Mouse (Mus musculus): Measurements from ENCODE around the gene Gpr150. TPM values are rescaled to one million over a fixed set of nuclear protein-coding genes. Genes with fewer than 3 reads are reported as not detected.

The Gpr150 gene
- polyA plus RNA-seq, 1 experiment from 2014 or later: 0.12 TPM

GRCm38 (mm10) chr13:76018844-76019400, 37.9 kb downstream of the Gpr150 start:
- Histone ChIP-seq H3K27me3 (ENCODE audit: control insufficient read depth, insufficient read depth, low read length) (no peaks in the 10 kb centered on the region), H3K36me3 (ENCODE audit: control insufficient read depth, insufficient read depth, low read length) (no peaks in the 10 kb centered on the region), H3K4me3 (ENCODE audit: low read depth, low read length) (peak overlapping the region; percentile 66), H3K9ac (ENCODE audit: low read length) (no peak overlapping the region), H3K9me3 (ENCODE audit: control insufficient read depth, low read length) (no peaks in the 10 kb centered on the region), H3K27ac (replicated peaks) (no peak overlapping the region; the same call in 1 of the 2 replicates), H3K4me2 (replicated peaks; ENCODE audit: low read depth) (peak overlapping the region; percentile 54), H3K4me1 (replicated peaks; ENCODE audit: control insufficient read depth, insufficient read depth) (no peaks in the 10 kb centered on the region)
- TF ChIP-seq CTCF (IDR thresholded peaks at IDR 0.05; ENCODE audit: low read depth): no peak
- no peak for TF ChIP-seq EP300 (optimal IDR thresholded peaks at IDR 0.05)
- 43% methylated on average over 5 of the region's 5 CpGs for WGBS
- DNase-seq (ENCODE audit: low spot score): no peak
- ATAC-seq (ENCODE audit: low FRiP score, low TSS enrichment): peak; percentile 24

GRCm38 (mm10) chr13:76017974-76018843, 38.6 kb downstream of the Gpr150 start, which contains the start of gene Rfesd:
TSS of gene Rfesd (minus strand) at chr13:76018719.
- H3K9ac ChIP-seq (ENCODE audit: low read length): peak within 1 kb of the TSS; percentile 86
- H3K36me3 ChIP-seq (ENCODE audit: control insufficient read depth, insufficient read depth, low read length): no peaks in the 10 kb centered on the region
- WGBS: under 1% methylated on average over 50 of the region's 50 CpGs
- H3K4me3 ChIP-seq (ENCODE audit: low read depth, low read length): peak within 1 kb of the TSS; percentile 66
- H3K4me1 ChIP-seq (replicated peaks; ENCODE audit: control insufficient read depth, insufficient read depth): no peaks in the 10 kb centered on the region
- no peaks in the 10 kb centered on the region for H3K9me3 ChIP-seq (ENCODE audit: control insufficient read depth, low read length)
- TF ChIP-seq EP300 (optimal IDR thresholded peaks at IDR 0.05) (no peak), CTCF (IDR thresholded peaks at IDR 0.05; ENCODE audit: low read depth) (no peak)
- DNase-seq (ENCODE audit: low spot score) (peak; percentile 98), ATAC-seq (ENCODE audit: low FRiP score, low TSS enrichment) (peak; percentile 100)
- H3K27ac ChIP-seq (replicated peaks): peak within 1 kb of the TSS; percentile 98
- peak within 1 kb of the TSS; percentile 54 for H3K4me2 ChIP-seq (replicated peaks; ENCODE audit: low read depth)
- H3K27me3 ChIP-seq (ENCODE audit: control insufficient read depth, insufficient read depth, low read length): no peaks in the 10 kb centered on the region

- Histone ChIP-seq H3K36me3 (ENCODE audit: control insufficient read depth, insufficient read depth, low read length) (no peaks in the 10 kb centered on the region), H3K27me3 (ENCODE audit: control insufficient read depth, insufficient read depth, low read length) (no peaks in the 10 kb centered on the region), H3K4me3 (ENCODE audit: low read depth, low read length) (peak overlapping the region; percentile 66), H3K9me3 (ENCODE audit: control insufficient read depth, low read length) (no peaks in the 10 kb centered on the region), H3K4me1 (replicated peaks; ENCODE audit: control insufficient read depth, insufficient read depth) (no peaks in the 10 kb centered on the region), H3K4me2 (replicated peaks; ENCODE audit: low read depth) (peak overlapping the region; percentile 54), H3K27ac (replicated peaks) (peak overlapping the region; percentile 98), H3K9ac (ENCODE audit: low read length) (peak overlapping the region; percentile 86)
- TF ChIP-seq CTCF (IDR thresholded peaks at IDR 0.05; ENCODE audit: low read depth) (no peak), EP300 (optimal IDR thresholded peaks at IDR 0.05) (no peak)
- ATAC-seq (ENCODE audit: low FRiP score, low TSS enrichment): no peak
- DNase-seq (ENCODE audit: low spot score): no peak
- 46% methylated on average over 4 of the region's 4 CpGs for WGBS
These were observed 39.3 kb downstream of the Gpr150 start for GRCm38 (mm10) chr13:76017465-76017864.

GRCm38 (mm10) chr13:76014511-76014910, 42.3 kb downstream of the Gpr150 start:
- 57% methylated on average over 2 of the region's 2 CpGs for WGBS
- no peak overlapping the region for H3K4me2 ChIP-seq (replicated peaks; ENCODE audit: low read depth)
- H3K27me3 ChIP-seq (ENCODE audit: control insufficient read depth, insufficient read depth, low read length): no peaks in the 10 kb centered on the region
- H3K4me1 ChIP-seq (replicated peaks; ENCODE audit: control insufficient read depth, insufficient read depth): no peaks in the 10 kb centered on the region
- H3K4me3 ChIP-seq (ENCODE audit: low read depth, low read length): no peak overlapping the region
- ATAC-seq (ENCODE audit: low FRiP score, low TSS enrichment): no peak
- H3K27ac ChIP-seq (replicated peaks): no peak overlapping the region
- H3K9ac ChIP-seq (ENCODE audit: low read length): no peak overlapping the region
- no peak for DNase-seq (ENCODE audit: low spot score)
- TF ChIP-seq EP300 (optimal IDR thresholded peaks at IDR 0.05): no peak
- no peak for TF ChIP-seq CTCF (IDR thresholded peaks at IDR 0.05; ENCODE audit: low read depth)
- no peaks in the 10 kb centered on the region for H3K36me3 ChIP-seq (ENCODE audit: control insufficient read depth, insufficient read depth, low read length)
- no peaks in the 10 kb centered on the region for H3K9me3 ChIP-seq (ENCODE audit: control insufficient read depth, low read length)

Other genes with a start within 250 kb of the Gpr150 start
- 416 and 426 TPM in 2 replicates for gene Glrx, start 217.1 kb downstream of the Gpr150 start, polyA plus RNA-seq (2015; fragmentation: Nextera tagmentation; extraction: Ambion mirVana)
- gene Rhobtb3, start 113.1 kb downstream of the Gpr150 start, polyA plus RNA-seq (2015; fragmentation: Nextera tagmentation; extraction: Ambion mirVana): 9.1 and 10.0 TPM in 2 replicates
- 0.30 and 0.42 TPM in 2 replicates for gene Spata9, start 89.8 kb downstream of the Gpr150 start, polyA plus RNA-seq (2015; fragmentation: Nextera tagmentation; extraction: Ambion mirVana)
- gene Rfesd, start 38.3 kb downstream of the Gpr150 start, polyA plus RNA-seq (2015; fragmentation: Nextera tagmentation; extraction: Ambion mirVana): 18.6 and 21.6 TPM in 2 replicates
- 4.0 and 4.8 TPM in 2 replicates for gene Arsk, start 41.7 kb upstream of the Gpr150 start, polyA plus RNA-seq (2015; fragmentation: Nextera tagmentation; extraction: Ambion mirVana)
- 6.0 and 6.4 TPM in 2 replicates for gene Ttc37, start 41.7 kb upstream of the Gpr150 start, polyA plus RNA-seq (2015; fragmentation: Nextera tagmentation; extraction: Ambion mirVana)
- not detected in 2 replicates for gene Fam81b, start 248.1 kb upstream of the Gpr150 start, polyA plus RNA-seq (2015; fragmentation: Nextera tagmentation; extraction: Ambion mirVana)